Mouse (Mus musculus) intestine, embryonic 14.5 days (tissue): Measurements from ENCODE around the gene Srpk2. TPM values are rescaled to one million over a fixed set of nuclear protein-coding genes. Genes with fewer than 3 reads are reported as not detected.

Source experiments
- ATAC-seq: fragments of 200-750 bp; cut with Nextera tagmentation; replicated peaks from 2 replicates; pipeline ENCODE4 v1.8.0; 2017; ENCODE audit warnings: low read depth, moderate number of reproducible peaks, moderate TSS enrichment, moderate library complexity; ENCODE audit not compliant: low FRiP score, low TSS enrichment
- DNase-seq: peaks from one replicate; pipeline ENCODE4 v3.0.0-alpha.2; 2018; ENCODE audit warnings: low spot score
- H3K27ac ChIP-seq: fragments of 300-500 bp; sonication (generic); 2 replicates; pipeline ENCODE4 v1.5.1; 2014; ENCODE audit warnings: low read depth, mild to moderate bottlenecking, control low read depth
- H3K27me3 ChIP-seq: fragments of 300-500 bp; sonication (generic); replicated peaks from 2 replicates; pipeline ENCODE4 v1.6.1; 2014; ENCODE audit warnings: low read length, control low read depth; ENCODE audit not compliant: control insufficient read depth, insufficient read depth
- H3K36me3 ChIP-seq: fragments of 300-500 bp; sonication (generic); 2 replicates; pipeline ENCODE4 v1.6.1; 2014; ENCODE audit warnings: low read length, control low read depth; ENCODE audit not compliant: control insufficient read depth, insufficient read depth
- H3K4me1 ChIP-seq: fragments of 300-500 bp; sonication (generic); replicated peaks from 2 replicates; pipeline ENCODE4 v1.6.1; 2014; ENCODE audit warnings: low read length, control low read depth, mixed read lengths; ENCODE audit not compliant: control insufficient read depth, insufficient read depth
- H3K4me2 ChIP-seq: fragments of 300-500 bp; sonication (generic); 2 replicates; pipeline ENCODE4 v1.6.1; 2014; ENCODE audit warnings: low read length
- H3K4me3 ChIP-seq: fragments of 300-500 bp; sonication (generic); 2 replicates; pipeline ENCODE4 v1.5.1; 2014; ENCODE audit warnings: low read depth, low read length, control low read depth, mixed read lengths
- H3K9ac ChIP-seq: fragments of 300-500 bp; sonication (generic); 2 replicates; pipeline ENCODE4 v1.6.1; 2014; ENCODE audit warnings: mild to moderate bottlenecking, low read length
- H3K9me3 ChIP-seq: fragments of 300-500 bp; sonication (generic); 2 replicates; pipeline ENCODE4 v1.6.1; 2016; ENCODE audit warnings: low read length, control low read depth; ENCODE audit not compliant: control insufficient read depth
- WGBS: fragments of 180-500 bp; shearing (Covaris S2); extraction: QIAGEN DNeasy Blood & Tissue Kit; methylation state at CpG from one replicate; pipeline ENCODE4 v1.1.7; 2014; 5-methylcytosine and 5-hydroxymethylcytosine counted together
- polyA plus RNA-seq: library from polyadenylated mRNA; unstranded; fragments of >200 nt; fragmentation: Nextera tagmentation; extraction: Ambion mirVana; gene quantifications from 2 replicates; pipeline ENCODE4 v1.2.1, GENCODE M21; 2014

The Srpk2 gene
- polyA plus RNA-seq, 1 experiment from 2014 or later = 47.1 TPM

GRCm38 (mm10) chr5:23676156-23677071 lies 8.0 kb downstream of the Srpk2 start:
- H3K4me1 ChIP-seq = peaks cover 3% of the 10 kb centered on the region; the same call in 1 of the 2 replicates
- WGBS = 10% methylated on average over 38 of the region's 41 CpGs
- H3K27ac ChIP-seq = no peak overlapping the region
- peak overlapping the region; percentile 70 for H3K9ac ChIP-seq
- no peaks in the 10 kb centered on the region for H3K9me3 ChIP-seq
- DNase-seq = peak; percentile 82
- peak overlapping the region; percentile 86 for H3K4me2 ChIP-seq
- no peaks in the 10 kb centered on the region for H3K27me3 ChIP-seq
- ATAC-seq = peak; percentile 60
- H3K4me3 ChIP-seq = peak overlapping the region; percentile 85
- H3K36me3 ChIP-seq = no peaks in the 10 kb centered on the region

- ATAC-seq = peak; percentile 81
- DNase-seq = peak; percentile 85
- H3K27ac ChIP-seq = peak overlapping the region; percentile 51; the same call in 1 of the 2 replicates
These were observed 8.8 kb downstream of the Srpk2 start for GRCm38 (mm10) chr5:23675499-23676155.

GRCm38 (mm10) chr5:23674829-23675498 lies 9.5 kb downstream of the Srpk2 start:
- H3K4me1 ChIP-seq = peaks cover 3% of the 10 kb centered on the region; the same call in 1 of the 2 replicates
- peak overlapping the region; percentile 85 for H3K4me3 ChIP-seq
- DNase-seq = peak; percentile 86
- H3K9me3 ChIP-seq = no peaks in the 10 kb centered on the region
- peak overlapping the region; percentile 86 for H3K4me2 ChIP-seq
- peak overlapping the region; percentile 70 for H3K9ac ChIP-seq
- peak overlapping the region; percentile 51; the same call in 1 of the 2 replicates for H3K27ac ChIP-seq
- WGBS = under 1% methylated on average over 51 of the region's 61 CpGs
- no peaks in the 10 kb centered on the region for H3K27me3 ChIP-seq
- no peaks in the 10 kb centered on the region for H3K36me3 ChIP-seq
- ATAC-seq = peak; percentile 65

More at GRCm38 (mm10) chr5:23675499-23676155, 8.8 kb downstream of the Srpk2 start:
- WGBS = under 1% methylated on average over 74 of the region's 95 CpGs
- Histone ChIP-seq H3K4me3 (peak overlapping the region; percentile 85), H3K9me3 (no peaks in the 10 kb centered on the region), H3K36me3 (no peaks in the 10 kb centered on the region), H3K9ac (peak overlapping the region; percentile 70), H3K4me1 (peaks cover 3% of the 10 kb centered on the region; the same call in 1 of the 2 replicates), H3K27me3 (no peaks in the 10 kb centered on the region), H3K4me2 (peak overlapping the region; percentile 86)

- Histone ChIP-seq H3K36me3 (no peaks in the 10 kb centered on the region), H3K9ac (no peak overlapping the region), H3K4me2 (no peak overlapping the region), H3K27ac (no peak overlapping the region), H3K9me3 (no peaks in the 10 kb centered on the region), H3K27me3 (no peaks in the 10 kb centered on the region), H3K4me1 (peaks cover 3% of the 10 kb centered on the region; the same call in 1 of the 2 replicates), H3K4me3 (no peak overlapping the region)
- ATAC-seq (no peak), DNase-seq (peak; percentile 51)
- 73% methylated on average over 7 of the region's 7 CpGs for WGBS
These were observed 12.3 kb downstream of the Srpk2 start for GRCm38 (mm10) chr5:23672136-23672535.

- ATAC-seq (no peak), DNase-seq (no peak)
- no peak overlapping the region for H3K4me2 ChIP-seq
- H3K36me3 ChIP-seq = no peaks in the 10 kb centered on the region
- no peaks in the 10 kb centered on the region; the same call in 1 of the 2 replicates for H3K4me1 ChIP-seq
- 91% methylated on average over 4 of the region's 4 CpGs for WGBS
- H3K9me3 ChIP-seq = no peaks in the 10 kb centered on the region
- no peak overlapping the region for H3K4me3 ChIP-seq
- no peaks in the 10 kb centered on the region for H3K27me3 ChIP-seq
- H3K9ac ChIP-seq = no peak overlapping the region
- no peak overlapping the region for H3K27ac ChIP-seq
These were observed 13.5 kb downstream of the Srpk2 start for GRCm38 (mm10) chr5:23670880-23671279.

GRCm38 (mm10) chr5:23665906-23666305 lies 18.5 kb downstream of the Srpk2 start:
- no peak for DNase-seq

GRCm38 (mm10) chr5:23661191-23661590 lies 23.2 kb downstream of the Srpk2 start:
- 44% methylated on average over 2 of the region's 2 CpGs for WGBS
- no peak for ATAC-seq

More at GRCm38 (mm10) chr5:23665906-23666305, 18.5 kb downstream of the Srpk2 start:
- no peaks in the 10 kb centered on the region for H3K9me3 ChIP-seq
- no peak for ATAC-seq
- H3K27ac ChIP-seq = no peak overlapping the region
- no peaks in the 10 kb centered on the region for H3K36me3 ChIP-seq
- H3K27me3 ChIP-seq = no peaks in the 10 kb centered on the region
- H3K4me2 ChIP-seq = no peak overlapping the region
- H3K4me3 ChIP-seq = no peak overlapping the region
- no peak overlapping the region for H3K9ac ChIP-seq
- H3K4me1 ChIP-seq = peaks cover 6% of the 10 kb centered on the region

GRCm38 (mm10) chr5:23658017-23658416 lies 26.4 kb downstream of the Srpk2 start:
- Histone ChIP-seq H3K4me1 (peaks cover 6% of the 10 kb centered on the region), H3K27ac (no peak overlapping the region), H3K36me3 (no peaks in the 10 kb centered on the region), H3K9me3 (no peaks in the 10 kb centered on the region), H3K9ac (no peak overlapping the region), H3K4me3 (no peak overlapping the region), H3K27me3 (no peaks in the 10 kb centered on the region), H3K4me2 (no peak overlapping the region)
- ATAC-seq (no peak), DNase-seq (no peak)
- WGBS = 76% methylated on average over 5 of the region's 5 CpGs

More at GRCm38 (mm10) chr5:23661191-23661590, 23.2 kb downstream of the Srpk2 start:
- Histone ChIP-seq H3K4me2 (no peak overlapping the region), H3K36me3 (no peaks in the 10 kb centered on the region), H3K27me3 (no peaks in the 10 kb centered on the region), H3K27ac (no peak overlapping the region), H3K4me1 (peaks cover 6% of the 10 kb centered on the region), H3K4me3 (no peak overlapping the region), H3K9ac (no peak overlapping the region), H3K9me3 (no peaks in the 10 kb centered on the region)
- DNase-seq = no peak
